Mouse (Mus musculus): ENCODE measurements at regions not wholly inside any gene's neighbourhood (a gene's known extent, or its start where the extent isn't known, plus 50 kb on each side); places are given as distances from the start of the nearest gene placed in this dataset.
A peak's percentile ranks its signal among the peaks of the same experiment; 100 is the strongest.

DNA sequence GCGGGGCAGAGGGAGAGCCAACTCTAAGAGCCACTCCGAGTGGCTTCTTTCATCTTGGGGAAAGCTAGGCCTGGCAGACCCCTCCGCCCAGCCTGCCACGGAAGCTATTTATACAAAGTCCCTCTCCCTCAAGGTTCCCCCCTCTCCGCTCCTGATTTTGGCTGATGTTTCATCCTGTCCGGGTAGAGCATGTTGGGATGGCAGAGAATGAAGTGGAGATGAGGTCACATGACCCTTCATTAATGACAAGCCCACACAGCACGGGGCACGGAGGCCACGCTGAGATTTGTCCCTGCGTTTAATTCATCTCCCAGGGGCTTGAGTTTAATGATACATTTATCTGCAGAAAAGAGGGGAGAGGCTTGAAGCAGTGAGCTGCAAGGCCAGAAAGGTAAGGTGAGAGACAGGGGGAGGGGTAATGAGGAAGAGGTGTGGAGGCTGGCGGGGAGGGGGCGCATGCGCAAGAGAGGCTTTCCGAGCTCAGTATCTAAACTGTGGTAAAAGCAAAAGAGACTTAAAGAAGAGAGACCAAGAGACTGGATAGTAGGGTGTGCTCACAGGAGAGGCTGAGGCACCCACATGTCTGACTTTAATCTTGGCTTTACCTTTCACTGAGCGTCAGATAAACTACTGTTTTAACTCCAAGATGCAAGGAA lies 111.7 kb downstream of the Chst1 start:
- H3K9ac ChIP-seq, result no peak overlapping the region
- H3K4me2 ChIP-seq, result peak overlapping the region; percentile 39
- no peaks in the 10 kb centered on the region for H3K36me3 ChIP-seq
- H3K4me1 ChIP-seq, result peaks cover 7% of the 10 kb centered on the region
- 0 out of 2 replicates have a peak overlapping the region, but pooled peaks have one; percentile 7 for H3K4me3 ChIP-seq
- H3K27ac ChIP-seq, result no peak overlapping the region
- no peaks in the 10 kb centered on the region for H3K9me3 ChIP-seq
- 37% methylated on average over 15 of the region's 15 CpGs for WGBS
- H3K27me3 ChIP-seq, result no peaks in the 10 kb centered on the region
- ATAC-seq (ENCODE audit: insufficient number of reproducible peaks, insufficient read depth, low FRiP score, low TSS enrichment, low read depth), result no peak

DNA sequence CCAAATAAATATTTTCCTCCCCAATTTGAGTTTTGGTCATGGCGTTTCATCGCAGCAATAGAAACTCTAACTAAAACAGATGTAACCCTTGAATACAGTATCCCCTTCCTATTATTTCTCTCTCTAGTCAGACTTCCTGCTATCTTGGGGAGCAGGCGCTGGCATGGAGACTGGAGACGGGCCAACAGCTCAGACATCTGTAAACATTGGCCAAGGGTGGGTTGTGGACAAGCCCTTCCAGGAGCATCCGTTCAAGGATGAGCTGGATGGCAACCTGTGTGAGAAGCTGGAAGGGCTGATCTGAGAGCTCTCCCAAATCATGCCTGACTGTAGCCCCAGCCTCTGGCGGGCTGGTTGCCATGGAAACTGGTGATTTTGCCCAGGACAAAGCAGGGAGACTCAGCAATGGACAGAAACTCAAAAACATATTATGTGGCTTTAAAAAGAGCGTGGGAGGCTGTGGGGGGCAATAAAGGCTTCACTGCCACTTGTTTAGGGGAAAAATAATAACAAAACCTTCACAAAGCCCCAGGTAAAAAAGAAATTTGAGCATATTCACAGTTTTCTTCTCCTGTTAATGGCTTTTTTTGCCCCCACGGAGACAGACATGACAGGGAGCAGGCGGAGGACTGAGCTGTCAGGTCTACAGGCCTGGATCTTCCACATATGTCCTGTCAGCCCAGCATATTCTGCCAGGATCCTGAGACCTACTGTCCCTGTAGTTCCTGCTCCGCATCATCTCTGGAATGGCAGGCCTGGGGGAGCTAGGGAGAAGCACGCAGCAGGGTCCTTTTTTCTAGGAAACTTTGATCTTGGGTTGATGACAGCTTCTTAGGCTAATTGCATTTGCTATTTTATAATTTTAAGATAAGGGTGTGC lies 113.0 kb downstream of the Chst1 start:
- H3K9ac ChIP-seq, result 0 out of 2 replicates have a peak overlapping the region, but pooled peaks have one; percentile 3
- H3K36me3 ChIP-seq, result no peaks in the 10 kb centered on the region
- H3K4me2 ChIP-seq, result no peak overlapping the region
- H3K4me3 ChIP-seq, result no peak overlapping the region
- H3K27ac ChIP-seq, result no peak overlapping the region
- no peak for ATAC-seq (ENCODE audit: insufficient number of reproducible peaks, insufficient read depth, low FRiP score, low TSS enrichment, low read depth)
- no peaks in the 10 kb centered on the region for H3K27me3 ChIP-seq
- 60% methylated on average over 11 of the region's 11 CpGs for WGBS
- peaks cover 7% of the 10 kb centered on the region for H3K4me1 ChIP-seq
- no peaks in the 10 kb centered on the region for H3K9me3 ChIP-seq

DNA sequence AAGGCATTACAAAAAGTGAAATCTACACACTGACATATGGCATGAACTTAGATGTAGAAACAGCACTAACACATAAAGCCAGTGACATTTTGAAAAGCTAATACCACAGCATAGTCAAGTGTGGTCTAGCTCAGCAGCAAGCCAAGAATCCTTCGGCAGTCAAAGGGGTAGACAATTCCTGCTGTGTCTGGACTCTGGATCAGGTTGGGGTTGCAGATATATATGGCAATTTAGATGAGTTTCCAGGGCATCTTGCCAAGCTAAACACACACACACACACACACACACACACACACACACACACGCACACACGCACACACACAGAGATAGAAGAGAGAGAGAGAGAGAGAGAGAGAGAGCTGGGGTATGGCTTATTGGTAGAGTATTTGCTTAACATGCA lies 118.2 kb downstream of the Chst1 start:
- H3K4me2 ChIP-seq, result no peak overlapping the region
- no peaks in the 10 kb centered on the region for H3K36me3 ChIP-seq
- peaks cover 1% of the 10 kb centered on the region; the same call in 1 of the 2 replicates for H3K4me1 ChIP-seq
- WGBS, result 84% methylated on average over 3 of the region's 3 CpGs
- H3K27ac ChIP-seq, result no peak overlapping the region
- no peak overlapping the region for H3K4me3 ChIP-seq
- H3K27me3 ChIP-seq, result no peaks in the 10 kb centered on the region; the same call in 1 of the 2 replicates
- no peaks in the 10 kb centered on the region for H3K9me3 ChIP-seq
- no peak overlapping the region for H3K9ac ChIP-seq
- no peak for ATAC-seq (ENCODE audit: insufficient number of reproducible peaks, insufficient read depth, low FRiP score, low TSS enrichment, low read depth)

DNA sequence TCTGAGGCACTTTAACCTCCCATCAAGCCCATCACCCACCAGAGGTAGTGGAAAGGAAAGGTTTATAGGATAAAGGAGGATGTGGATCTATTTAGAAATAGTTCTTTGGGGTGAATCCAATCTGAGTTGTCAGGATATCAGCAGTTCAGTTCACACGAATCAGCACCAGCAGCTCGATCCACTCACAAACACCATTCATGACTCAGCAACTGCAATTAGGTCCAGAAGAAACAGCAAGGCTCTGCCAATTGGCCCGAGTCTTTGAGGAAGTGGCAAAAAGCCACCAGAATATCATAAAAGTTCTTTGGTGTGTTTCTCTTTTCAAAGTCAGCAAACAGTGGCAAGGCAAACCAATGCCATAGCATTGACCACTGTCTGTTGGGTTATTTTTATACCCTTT lies 122.4 kb downstream of the Chst1 start:
- no peak overlapping the region for H3K4me3 ChIP-seq
- ATAC-seq (ENCODE audit: insufficient number of reproducible peaks, insufficient read depth, low FRiP score, low TSS enrichment, low read depth), result no peak
- no peaks in the 10 kb centered on the region for H3K36me3 ChIP-seq
- no peaks in the 10 kb centered on the region for H3K9me3 ChIP-seq
- H3K9ac ChIP-seq, result no peak overlapping the region
- WGBS, result 94% methylated on average over 3 of the region's 3 CpGs
- no peaks in the 10 kb centered on the region; the same call in 1 of the 2 replicates for H3K27me3 ChIP-seq
- no peak overlapping the region for H3K4me2 ChIP-seq
- H3K4me1 ChIP-seq, result no peaks in the 10 kb centered on the region
- no peak overlapping the region for H3K27ac ChIP-seq

DNA sequence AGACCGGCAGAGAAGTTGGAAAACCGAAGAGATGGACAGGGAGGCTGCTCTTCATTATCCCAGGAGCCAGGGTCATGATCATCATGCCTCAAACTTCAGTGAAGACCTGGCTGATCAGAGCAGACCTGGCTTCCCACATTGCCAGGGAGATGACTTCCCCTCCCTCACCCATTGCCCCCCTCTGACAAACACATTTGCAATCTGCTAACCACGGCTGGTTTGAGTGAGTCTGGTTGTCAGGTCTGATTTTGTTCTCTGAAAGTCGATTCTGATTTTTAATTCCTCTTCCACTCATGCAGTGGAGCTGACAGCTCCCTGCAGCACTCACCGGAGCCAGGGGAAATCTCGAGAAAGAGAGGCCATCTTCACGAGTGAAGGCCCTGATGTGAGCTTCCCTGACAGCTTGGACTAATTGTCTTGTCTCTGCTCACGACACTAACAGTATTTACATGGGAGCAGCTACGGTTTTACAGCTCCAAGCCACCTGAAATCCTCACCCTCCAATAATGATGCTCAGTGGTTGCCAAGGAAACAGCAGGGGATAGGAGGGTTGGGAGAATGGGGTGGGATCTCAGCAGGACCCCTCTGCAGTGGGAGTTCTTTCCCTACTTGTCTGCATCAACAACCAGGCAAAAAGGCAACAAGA lies 124.2 kb downstream of the Chst1 start:
- 34% methylated on average over 9 of the region's 9 CpGs for WGBS
- Histone ChIP-seq H3K27me3 (no peaks in the 10 kb centered on the region; the same call in 1 of the 2 replicates), H3K27ac (no peak overlapping the region), H3K4me3 (no peak overlapping the region), H3K4me2 (no peak overlapping the region), H3K9me3 (no peaks in the 10 kb centered on the region), H3K36me3 (no peaks in the 10 kb centered on the region), H3K9ac (no peak overlapping the region), H3K4me1 (no peaks in the 10 kb centered on the region)
- no peak for ATAC-seq (ENCODE audit: insufficient number of reproducible peaks, insufficient read depth, low FRiP score, low TSS enrichment, low read depth)

DNA sequence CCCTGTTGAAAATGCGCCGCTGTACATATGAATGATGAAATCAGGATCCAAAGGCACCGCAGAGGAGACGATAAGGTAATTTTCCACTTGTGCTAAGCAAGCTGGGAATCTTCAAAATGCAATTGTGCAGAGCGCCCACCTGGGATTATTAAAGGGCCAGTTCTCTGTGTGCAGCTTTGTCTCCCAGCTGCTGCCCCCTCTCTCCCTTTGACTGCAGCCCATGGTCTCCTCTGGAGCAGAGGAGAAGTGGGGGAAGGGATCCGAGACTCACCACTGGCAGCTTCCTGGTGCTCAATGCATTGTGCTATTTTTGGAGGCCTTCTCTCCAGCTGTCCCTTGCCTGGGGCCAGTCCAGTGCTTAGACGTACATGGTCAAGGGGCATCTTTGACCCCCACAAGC lies 127.1 kb downstream of the Chst1 start:
- 47% methylated on average over 7 of the region's 7 CpGs for WGBS
- Histone ChIP-seq H3K4me2 (no peak overlapping the region), H3K27me3 (no peaks in the 10 kb centered on the region), H3K9me3 (no peaks in the 10 kb centered on the region), H3K4me1 (no peaks in the 10 kb centered on the region), H3K27ac (no peak overlapping the region), H3K9ac (no peak overlapping the region), H3K36me3 (no peaks in the 10 kb centered on the region), H3K4me3 (no peak overlapping the region)
- ATAC-seq (ENCODE audit: insufficient number of reproducible peaks, insufficient read depth, low FRiP score, low TSS enrichment, low read depth), result no peak

DNA sequence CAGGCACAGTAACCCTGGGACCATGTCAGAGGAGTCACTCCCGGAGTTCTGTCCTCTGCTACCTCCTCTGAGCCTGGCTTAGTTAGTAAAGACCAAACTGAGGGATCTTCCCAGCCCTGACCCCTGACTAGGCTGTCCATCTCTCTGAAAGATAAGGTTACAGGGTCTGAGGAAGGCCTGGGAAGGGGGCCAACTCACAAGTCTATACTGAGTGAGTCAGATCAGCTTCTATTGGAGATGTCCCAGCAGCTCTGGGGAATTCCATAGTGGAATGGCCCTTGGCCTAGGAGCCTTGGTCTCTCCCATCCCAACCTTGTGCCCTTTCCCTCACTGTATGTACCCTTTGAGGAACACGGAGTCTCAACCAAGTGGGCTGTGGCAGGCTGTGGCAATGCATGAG lies 127.7 kb downstream of the Chst1 start:
- H3K27me3 ChIP-seq, result no peaks in the 10 kb centered on the region
- H3K9me3 ChIP-seq, result no peaks in the 10 kb centered on the region
- no peak overlapping the region for H3K4me3 ChIP-seq
- H3K4me1 ChIP-seq, result no peaks in the 10 kb centered on the region
- WGBS, result 82% methylated on average over 2 of the region's 2 CpGs
- H3K4me2 ChIP-seq, result no peak overlapping the region
- no peak overlapping the region for H3K27ac ChIP-seq
- ATAC-seq (ENCODE audit: insufficient number of reproducible peaks, insufficient read depth, low FRiP score, low TSS enrichment, low read depth), result no peak
- no peak overlapping the region for H3K9ac ChIP-seq
- no peaks in the 10 kb centered on the region for H3K36me3 ChIP-seq

DNA sequence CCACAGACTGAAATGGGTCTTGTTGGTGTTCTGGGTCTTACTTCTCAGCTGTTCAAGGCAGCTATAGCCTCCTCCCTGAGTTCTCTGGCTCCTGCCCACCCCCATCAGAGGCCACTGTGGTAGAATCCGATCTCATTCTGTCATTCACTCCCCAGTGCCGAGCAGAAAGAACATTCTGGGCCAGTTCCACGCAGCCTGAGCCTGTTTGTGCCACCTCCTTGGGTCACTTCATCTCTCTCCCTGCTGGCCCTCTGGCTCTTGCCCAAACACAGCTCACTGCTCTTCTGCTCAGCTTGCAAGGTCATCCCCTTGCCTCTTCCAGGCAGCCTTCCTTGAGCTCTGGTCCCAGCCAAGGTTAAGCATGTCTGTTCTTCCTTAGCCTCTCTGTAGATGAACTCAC lies 128.9 kb downstream of the Chst1 start:
- H3K9ac ChIP-seq, result no peak overlapping the region
- no peaks in the 10 kb centered on the region for H3K27me3 ChIP-seq
- H3K9me3 ChIP-seq, result no peaks in the 10 kb centered on the region
- H3K4me3 ChIP-seq, result no peak overlapping the region
- 84% methylated on average over 3 of the region's 3 CpGs for WGBS
- H3K4me2 ChIP-seq, result no peak overlapping the region
- H3K4me1 ChIP-seq, result no peaks in the 10 kb centered on the region
- H3K27ac ChIP-seq, result no peak overlapping the region
- ATAC-seq (ENCODE audit: insufficient number of reproducible peaks, insufficient read depth, low FRiP score, low TSS enrichment, low read depth), result no peak
- no peaks in the 10 kb centered on the region for H3K36me3 ChIP-seq

DNA sequence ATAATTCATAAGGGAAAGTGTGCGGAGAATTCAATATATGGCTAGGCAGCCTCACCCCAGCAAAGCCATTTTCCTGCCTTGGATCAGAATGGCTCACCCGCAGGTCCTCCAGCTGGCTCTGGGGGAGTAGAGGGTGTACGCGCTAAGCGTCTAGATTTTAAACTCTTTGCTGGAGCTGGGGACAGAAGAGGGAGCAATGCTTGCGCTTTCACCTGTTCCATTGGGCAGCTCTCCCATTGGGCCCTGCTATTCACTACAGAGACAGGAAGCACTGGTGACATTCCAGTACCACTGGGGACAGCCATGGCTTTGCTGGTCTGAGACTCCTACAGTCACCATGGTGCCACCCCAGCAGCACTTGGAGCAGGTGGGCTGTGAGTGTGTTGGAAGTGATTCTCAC lies 130.9 kb downstream of the Chst1 start:
- H3K27ac ChIP-seq, result no peak overlapping the region
- no peaks in the 10 kb centered on the region for H3K4me1 ChIP-seq
- no peak overlapping the region for H3K9ac ChIP-seq
- no peak overlapping the region for H3K4me2 ChIP-seq
- H3K9me3 ChIP-seq, result no peaks in the 10 kb centered on the region
- 91% methylated on average over 6 of the region's 6 CpGs for WGBS
- no peaks in the 10 kb centered on the region for H3K36me3 ChIP-seq
- H3K4me3 ChIP-seq, result no peak overlapping the region
- no peak for ATAC-seq (ENCODE audit: insufficient number of reproducible peaks, insufficient read depth, low FRiP score, low TSS enrichment, low read depth)
- no peaks in the 10 kb centered on the region for H3K27me3 ChIP-seq

DNA sequence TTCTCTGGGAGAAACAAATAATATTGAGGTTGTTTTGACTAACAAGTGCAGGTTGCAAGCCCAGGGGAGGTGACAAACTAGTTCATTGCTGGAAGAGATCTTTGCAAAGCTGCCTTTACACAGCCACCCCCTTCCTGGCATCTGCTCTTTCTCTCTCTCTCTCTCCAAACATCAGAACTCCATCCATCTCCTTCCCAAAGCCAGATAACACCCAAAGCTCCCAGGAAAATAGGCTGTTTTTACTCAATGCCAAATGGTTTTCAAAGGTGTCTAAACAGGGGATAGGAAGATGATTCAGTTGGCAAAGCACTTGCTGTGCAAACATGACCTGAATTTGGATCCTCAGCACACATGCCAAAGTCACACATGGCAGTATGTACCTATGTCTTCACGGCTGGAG lies 133.9 kb downstream of the Chst1 start:
- H3K4me2 ChIP-seq, result no peak overlapping the region
- no peaks in the 10 kb centered on the region for H3K36me3 ChIP-seq
- H3K4me1 ChIP-seq, result no peaks in the 10 kb centered on the region
- 82% methylated on average over 1 of the region's 1 CpGs for WGBS
- no peak overlapping the region for H3K4me3 ChIP-seq
- H3K27ac ChIP-seq, result no peak overlapping the region
- H3K9ac ChIP-seq, result no peak overlapping the region
- no peak for ATAC-seq (ENCODE audit: insufficient number of reproducible peaks, insufficient read depth, low FRiP score, low TSS enrichment, low read depth)
- no peaks in the 10 kb centered on the region for H3K27me3 ChIP-seq
- no peaks in the 10 kb centered on the region for H3K9me3 ChIP-seq

DNA sequence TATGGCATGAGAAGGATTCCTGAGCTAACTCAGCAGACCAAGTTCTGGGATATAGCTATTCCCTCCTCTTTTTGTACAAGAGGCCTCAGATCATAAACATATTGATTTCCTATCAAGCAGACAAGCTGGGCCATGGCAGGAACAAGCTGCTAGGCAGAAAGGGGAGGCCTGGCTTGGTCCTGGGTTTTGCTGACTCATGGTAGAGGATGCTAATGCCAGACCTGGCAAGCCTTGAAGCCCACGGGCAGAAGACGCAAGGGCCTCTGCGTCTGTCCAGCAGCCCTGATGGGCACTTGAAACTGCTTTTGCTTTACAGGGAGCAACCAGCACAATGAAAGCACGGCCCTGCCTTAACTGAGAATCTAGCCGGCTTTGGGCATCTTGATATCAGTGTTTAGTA lies 136.3 kb downstream of the Chst1 start:
- no peaks in the 10 kb centered on the region for H3K36me3 ChIP-seq
- H3K4me2 ChIP-seq, result no peak overlapping the region
- no peaks in the 10 kb centered on the region for H3K4me1 ChIP-seq
- WGBS, result 84% methylated on average over 5 of the region's 5 CpGs
- H3K27me3 ChIP-seq, result no peaks in the 10 kb centered on the region
- no peak overlapping the region for H3K27ac ChIP-seq
- H3K9me3 ChIP-seq, result no peaks in the 10 kb centered on the region
- ATAC-seq (ENCODE audit: insufficient number of reproducible peaks, insufficient read depth, low FRiP score, low TSS enrichment, low read depth), result no peak
- H3K9ac ChIP-seq, result no peak overlapping the region
- H3K4me3 ChIP-seq, result no peak overlapping the region

All from embryonic facial prominence, embryonic 13.5 days (tissue).